Comparison of ENCODE assay signal across 8 mouse cellular contexts in the genomic region with DNA sequence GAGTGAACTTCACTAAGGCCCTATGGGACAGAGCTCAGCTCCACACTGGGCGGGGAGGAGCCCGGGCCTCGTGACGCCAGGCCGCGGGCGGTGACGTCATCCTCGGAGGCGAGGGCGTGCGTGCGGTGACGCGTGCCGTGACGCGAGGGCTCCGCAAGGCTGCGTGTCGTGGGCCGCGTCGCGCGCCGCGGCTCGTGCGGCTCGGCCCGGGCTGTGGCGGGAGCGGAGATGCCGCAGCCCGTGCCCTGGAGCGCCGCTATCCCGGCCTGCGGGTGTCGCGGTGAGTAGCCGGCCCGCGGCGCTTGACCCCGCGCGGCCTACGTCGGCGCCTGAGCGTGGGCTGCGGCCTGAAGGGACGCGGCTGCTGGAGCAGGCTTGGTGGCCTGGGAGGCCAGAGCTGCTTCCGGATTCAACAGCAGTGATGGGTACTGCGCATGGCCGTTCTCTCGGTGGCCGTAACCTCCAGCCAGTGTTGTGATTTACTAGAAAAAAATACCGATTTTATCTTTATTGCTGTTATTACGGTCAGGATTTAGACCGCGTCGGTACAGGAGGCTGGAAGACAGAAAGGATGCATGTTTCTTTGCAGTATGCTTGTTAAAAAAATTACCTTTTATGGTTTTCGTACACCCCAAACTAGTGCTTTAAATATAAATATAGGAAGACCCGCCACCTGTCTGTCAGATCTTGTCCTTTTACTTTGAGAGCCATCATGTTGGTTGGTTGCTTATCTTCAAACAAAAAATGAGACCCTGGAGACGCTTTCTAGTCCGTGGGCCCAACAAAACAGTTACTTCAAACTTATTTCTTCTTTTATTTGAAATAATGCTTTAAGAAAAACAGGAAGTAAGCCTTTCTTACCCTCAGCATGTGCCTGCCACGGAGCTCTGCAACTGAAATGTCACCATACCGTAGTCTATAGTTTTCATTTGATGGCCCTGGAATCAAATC. TPM values are rescaled to one million over a fixed set of nuclear protein-coding genes. Genes with fewer than 3 reads are reported as not detected.
DNase-seq lines count a peak whose midpoint lies in the region; ATAC-seq lines count a peak whose summit lies in the region.

A gene (minus strand): TSS at position 402 of the 951 bp plus-strand sequence.

- H3K27me3 ChIP-seq in hindbrain, embryonic 16.5 days (replicated peaks; ENCODE audit: control insufficient read depth, insufficient read depth, low read length) = no peaks in the 10 kb centered on the region

- peak; percentile 85 for DNase-seq in R1 (ENCODE audit: low read depth, low spot score)
- peak; percentile 96 to 97 for DNase-seq in cerebellum, postnatal 14 days
- DNase-seq in gastrocnemius, adult 18-20 months (ENCODE audit: low spot score) = peak; percentile 82
- peak; percentile 84 for DNase-seq in left cerebral cortex, adult 11 months (ENCODE audit: low spot score)
- DNase-seq in lung, postnatal 36 days = peak; percentile 89
- DNase-seq in retina, embryonic 14.5 days (ENCODE audit: low spot score) = peak; percentile 85
- DNase-seq in thymus, postnatal 36 days = peak; percentile 80 to 84

- peak within 1 kb of the TSS; percentile 54 for H3K4me2 ChIP-seq in hindbrain, embryonic 16.5 days (ENCODE audit: low read length)

- ATAC-seq in hindbrain, embryonic 16.5 days = peak; percentile 98

- WGBS in hindbrain, embryonic 16.5 days = 4% methylated on average over 68 of the region's 72 CpGs

- peaks cover 4% of the 10 kb centered on the region; the same call in 1 of the 2 replicates for H3K36me3 ChIP-seq in hindbrain, embryonic 16.5 days (ENCODE audit: control insufficient read depth, insufficient read depth, low read length)

- peak within 1 kb of the TSS; percentile 84 for H3K4me3 ChIP-seq in hindbrain, embryonic 16.5 days (ENCODE audit: low read length)

- no peaks in the 10 kb centered on the region for H3K9me3 ChIP-seq in hindbrain, embryonic 16.5 days (ENCODE audit: control insufficient read depth, low read length)

- H3K9ac ChIP-seq in hindbrain, embryonic 16.5 days (ENCODE audit: low read depth, low read length) = peak within 1 kb of the TSS; percentile 89

- peak within 1 kb of the TSS; percentile 92 for H3K27ac ChIP-seq in hindbrain, embryonic 16.5 days (ENCODE audit: low read depth, low read length)

- H3K4me1 ChIP-seq in hindbrain, embryonic 16.5 days (ENCODE audit: control insufficient read depth, insufficient read depth, low read depth, low read length) = peaks cover 8% of the 10 kb centered on the region

RNA-seq across cellular contexts. Expression of the gene that starts here (rescaled TPM):
- not detected for total RNA-seq in gastrocnemius, adult 18-20 months (2021)
- not detected in 2 replicates for polyA plus RNA-seq in hindbrain, embryonic 16.5 days (2015; fragmentation: Nextera tagmentation; extraction: Ambion mirVana)

Comparison
In these comparisons a context has a peak if more than half of its experiments do, and no peak if none do; other contexts are left out.
1. Peak in every context shown above with its lines: DNase-seq, ATAC-seq, H3K4me3 ChIP-seq and H3K27ac ChIP-seq.
2. Peak in DNase-seq in gastrocnemius, adult 18-20 months; RNA of the gene not detected or under 1 TPM.
3. Peak in ATAC-seq, H3K4me3 ChIP-seq, H3K27ac ChIP-seq, H3K9ac ChIP-seq and H3K4me2 ChIP-seq in hindbrain, embryonic 16.5 days; RNA of the gene not detected or under 1 TPM.